Mouse (Mus musculus) testis, adult 2 months (tissue): ENCODE measurements around the gene Nyap2. TPM values are rescaled to one million over a fixed set of nuclear protein-coding genes. Genes with fewer than 3 reads are reported as not detected.

Source experiments
- H3K27ac ChIP-seq: fragments of 200-500 bp; 2 replicates; pipeline ENCODE4 v1.5.1; 2012; ENCODE audit warnings: low read depth, low read length; ENCODE audit not compliant: control insufficient read depth, insufficient read depth
- H3K27me3 ChIP-seq: fragments of 200-500 bp; 2 replicates; pipeline ENCODE4 v1.6.1; 2012; ENCODE audit warnings: mild to moderate bottlenecking, low read length, moderate library complexity; ENCODE audit not compliant: control insufficient read depth, insufficient read depth
- H3K36me3 ChIP-seq: fragments of 200-500 bp; 2 replicates; pipeline ENCODE4 v1.6.1; 2012; ENCODE audit warnings: mild to moderate bottlenecking, low read length; ENCODE audit not compliant: control insufficient read depth, insufficient read depth
- H3K4me1 ChIP-seq: fragments of 200-500 bp; 2 replicates; pipeline ENCODE4 v1.6.1; 2012; ENCODE audit warnings: low read length; ENCODE audit not compliant: control insufficient read depth, insufficient read depth
- H3K4me3 ChIP-seq: fragments of 200-500 bp; 2 replicates; pipeline ENCODE4 v1.5.1; 2012; ENCODE audit warnings: low read depth, mild to moderate bottlenecking, low read length, moderate library complexity, mixed read lengths; ENCODE audit not compliant: control insufficient read depth
- CTCF ChIP-seq: fragments of 200-500 bp; IDR thresholded peaks from 2 replicates; pipeline ENCODE4 v1.5.1; 2012; ENCODE audit warnings: low read depth, mild to moderate bottlenecking, inconsistent platforms, low read length, moderate library complexity; ENCODE audit not compliant: control insufficient read depth, insufficient read depth, insufficient replicate concordance
- POLR2A ChIP-seq: fragments of 200-500 bp; IDR thresholded peaks from 2 replicates; pipeline ENCODE4 v1.6.1; 2012; ENCODE audit warnings: low read depth, mild to moderate bottlenecking, inconsistent platforms, low read length, moderate library complexity; ENCODE audit not compliant: control insufficient read depth
- polyA plus RNA-seq: library from polyadenylated mRNA; depleted of rRNA; stranded (reverse); fragments of >200 nt; gene quantifications from 2 replicates; pipeline ENCODE4 v1.2.3, GENCODE M21; 2012

Gene Nyap2
- polyA plus RNA-seq, 1 experiment, result 0.04 TPM

DNA sequence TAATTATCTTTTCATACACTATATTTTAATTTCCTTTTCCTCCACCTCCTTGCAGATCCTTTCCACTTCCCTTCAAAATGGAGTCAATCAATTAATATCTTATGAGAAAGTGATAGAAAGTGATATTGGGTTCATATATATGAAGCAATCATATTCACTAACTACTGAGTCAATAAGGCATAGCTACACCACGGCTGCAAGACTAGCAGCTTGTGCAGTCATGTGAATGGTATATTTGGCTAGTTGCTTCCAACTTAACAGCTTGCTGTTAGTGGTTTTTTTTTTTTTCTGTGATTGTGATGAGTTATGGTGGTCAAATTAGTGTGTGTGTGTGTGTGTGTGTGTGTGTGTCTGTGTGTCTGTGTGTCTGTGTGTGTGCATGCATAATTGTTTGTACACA, 25.0 kb downstream of the Nyap2 start:
- Histone ChIP-seq H3K4me1 (no peaks in the 10 kb centered on the region), H3K4me3 (no peak overlapping the region), H3K27me3 (no peaks in the 10 kb centered on the region), H3K36me3 (no peaks in the 10 kb centered on the region), H3K27ac (no peak overlapping the region)
- TF ChIP-seq CTCF (no peak), POLR2A (no peak)

DNA sequence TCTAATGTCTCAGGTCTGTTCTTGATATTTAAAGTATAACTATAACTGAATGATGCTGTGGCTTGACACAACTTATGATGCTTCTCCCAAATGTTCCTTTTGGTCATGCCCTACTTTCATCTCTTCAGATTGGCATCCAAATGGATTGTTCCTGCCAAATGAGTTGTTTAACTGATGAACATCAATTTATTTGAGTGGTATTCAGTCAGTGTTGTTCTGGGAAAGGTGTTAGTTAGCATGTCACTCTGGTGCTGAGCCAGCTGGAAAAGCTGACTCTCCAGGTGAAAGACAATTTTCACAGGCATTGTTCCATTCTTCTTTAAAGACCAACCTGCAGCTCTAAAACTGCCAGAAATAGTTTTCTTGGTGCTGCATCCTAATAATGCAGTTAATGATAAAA, 43.0 kb downstream of the Nyap2 start:
- H3K36me3 ChIP-seq, result no peaks in the 10 kb centered on the region
- H3K27ac ChIP-seq, result no peak overlapping the region
- H3K27me3 ChIP-seq, result no peaks in the 10 kb centered on the region
- no peaks in the 10 kb centered on the region for H3K4me1 ChIP-seq
- no peak overlapping the region for H3K4me3 ChIP-seq
- TF ChIP-seq POLR2A (no peak), CTCF (no peak)

DNA sequence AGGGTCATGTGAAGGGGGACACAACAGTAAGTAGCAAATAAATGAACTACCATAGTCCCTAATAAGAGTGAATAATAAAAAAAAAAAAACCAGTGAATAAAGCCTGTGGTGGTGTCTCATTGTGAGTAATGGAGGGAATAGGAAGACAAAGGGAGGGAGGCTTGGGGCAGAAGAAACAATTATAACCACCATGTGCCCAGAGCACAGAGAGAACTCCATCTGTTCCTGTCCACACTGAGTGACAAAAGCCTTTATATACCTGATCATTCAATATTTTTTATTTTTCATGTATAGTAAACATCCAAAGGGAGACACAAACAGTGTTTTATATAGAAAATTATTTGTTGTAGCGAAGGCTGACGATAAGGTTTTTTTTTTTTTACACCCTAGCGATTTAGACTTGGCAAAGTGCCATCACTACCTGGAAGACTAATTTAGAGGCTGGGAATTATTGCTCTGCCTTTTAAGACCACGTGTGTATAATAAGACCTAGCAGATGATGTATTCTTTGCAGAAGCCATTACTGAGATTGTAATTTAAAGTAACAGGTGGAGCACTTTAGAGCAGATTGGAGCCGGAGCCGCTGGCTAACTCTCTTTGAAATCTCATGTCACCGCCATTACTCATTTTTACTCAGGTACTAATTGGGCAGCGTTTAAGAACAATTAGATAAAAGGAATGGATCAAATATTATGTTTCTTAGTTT, 55.4 kb downstream of the Nyap2 start:
- Histone ChIP-seq H3K4me3 (no peak overlapping the region), H3K27me3 (no peaks in the 10 kb centered on the region), H3K36me3 (no peaks in the 10 kb centered on the region), H3K27ac (no peak overlapping the region), H3K4me1 (no peaks in the 10 kb centered on the region)
- TF ChIP-seq POLR2A, result no peak
- TF ChIP-seq CTCF, result no peak

DNA sequence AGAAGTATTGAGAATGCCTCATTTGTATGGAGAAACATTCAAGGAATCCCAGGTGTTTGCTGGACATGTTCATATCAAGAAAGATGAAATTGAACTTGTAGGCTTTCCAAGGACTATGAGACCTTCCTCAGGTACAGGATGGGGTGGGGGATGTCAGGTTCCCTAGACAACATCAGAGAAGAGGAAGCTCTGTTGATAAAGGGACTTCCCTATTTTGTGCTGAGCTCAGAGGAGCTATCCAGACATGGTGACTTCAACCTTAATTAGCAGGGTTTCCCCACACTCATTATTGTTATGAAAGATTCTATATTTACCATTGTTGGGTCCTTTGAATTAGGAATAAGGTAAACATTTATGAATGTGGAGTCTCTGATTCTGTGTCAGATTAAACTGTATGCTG, 67.1 kb downstream of the Nyap2 start:
- Histone ChIP-seq H3K4me1 (no peaks in the 10 kb centered on the region), H3K27me3 (no peaks in the 10 kb centered on the region), H3K4me3 (no peak overlapping the region), H3K27ac (no peak overlapping the region), H3K36me3 (no peaks in the 10 kb centered on the region)
- TF ChIP-seq POLR2A (no peak), CTCF (no peak)

DNA sequence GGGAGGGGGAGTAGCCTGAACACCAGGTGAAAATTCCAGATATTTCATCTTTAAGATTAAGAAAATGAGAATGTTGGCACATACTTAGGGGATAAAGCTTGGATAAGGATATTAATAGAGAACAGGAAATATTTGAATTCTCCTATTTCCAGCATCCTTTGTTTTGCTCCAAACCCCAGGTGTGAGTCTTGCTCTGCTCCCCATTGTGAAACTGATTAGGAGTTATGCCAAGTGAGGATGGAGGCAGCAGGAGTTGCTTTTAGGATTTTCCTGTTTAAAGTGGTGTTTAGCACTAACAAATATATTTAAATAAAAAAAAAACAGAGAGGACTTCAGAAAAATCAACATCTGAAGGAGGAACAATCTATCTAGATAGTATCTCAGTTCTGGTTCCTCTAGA, 68.8 kb downstream of the Nyap2 start:
- no peaks in the 10 kb centered on the region for H3K27me3 ChIP-seq
- H3K36me3 ChIP-seq, result no peaks in the 10 kb centered on the region
- H3K27ac ChIP-seq, result no peak overlapping the region
- TF ChIP-seq CTCF (no peak), POLR2A (no peak)
- no peaks in the 10 kb centered on the region for H3K4me1 ChIP-seq
- no peak overlapping the region for H3K4me3 ChIP-seq

DNA sequence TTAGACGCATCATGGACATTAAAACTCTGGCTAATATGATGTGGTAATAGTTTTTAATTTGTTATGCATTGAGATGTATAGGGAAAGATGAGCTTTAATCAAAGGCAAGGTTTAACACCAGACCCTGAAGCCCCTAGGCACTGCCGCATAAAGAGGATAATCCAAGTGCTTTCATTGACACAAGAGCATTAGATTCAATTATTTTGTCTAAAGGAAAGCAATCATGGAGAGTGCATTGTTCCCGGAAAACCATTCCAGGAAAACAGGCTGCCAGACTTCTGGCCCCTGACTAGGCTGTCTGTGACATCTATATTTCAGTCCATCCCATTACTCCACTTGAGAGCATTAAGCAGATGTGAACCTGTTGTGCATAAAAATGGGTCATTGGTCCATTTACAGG, 92.5 kb downstream of the Nyap2 start:
- Histone ChIP-seq H3K27me3 (no peaks in the 10 kb centered on the region), H3K36me3 (no peaks in the 10 kb centered on the region), H3K27ac (no peak overlapping the region), H3K4me3 (no peak overlapping the region), H3K4me1 (no peaks in the 10 kb centered on the region)
- TF ChIP-seq POLR2A (no peak), CTCF (no peak)

DNA sequence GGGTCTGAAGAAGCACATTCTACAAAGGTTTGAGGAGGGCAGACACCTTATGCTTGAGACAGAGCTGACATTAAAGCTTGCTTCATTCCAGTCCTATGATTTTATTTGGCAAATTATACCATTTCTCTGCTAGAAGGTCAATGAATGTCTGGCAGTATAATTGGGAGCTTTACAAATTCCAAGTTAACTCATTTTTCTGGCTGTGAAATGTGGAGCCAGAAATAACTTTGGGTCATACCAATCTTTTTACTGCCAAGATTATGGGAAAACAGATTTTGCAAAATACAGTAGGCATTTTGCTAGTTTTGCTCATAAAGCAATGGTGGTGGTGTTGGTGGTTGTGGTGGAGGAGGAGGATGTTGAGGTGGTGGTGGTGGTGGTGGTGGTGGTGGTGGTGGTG, 96.0 kb downstream of the Nyap2 start:
- no peaks in the 10 kb centered on the region for H3K27me3 ChIP-seq
- no peaks in the 10 kb centered on the region for H3K4me1 ChIP-seq
- TF ChIP-seq POLR2A, result no peak
- TF ChIP-seq CTCF, result no peak
- no peaks in the 10 kb centered on the region for H3K36me3 ChIP-seq
- H3K4me3 ChIP-seq, result no peak overlapping the region
- no peak overlapping the region for H3K27ac ChIP-seq

DNA sequence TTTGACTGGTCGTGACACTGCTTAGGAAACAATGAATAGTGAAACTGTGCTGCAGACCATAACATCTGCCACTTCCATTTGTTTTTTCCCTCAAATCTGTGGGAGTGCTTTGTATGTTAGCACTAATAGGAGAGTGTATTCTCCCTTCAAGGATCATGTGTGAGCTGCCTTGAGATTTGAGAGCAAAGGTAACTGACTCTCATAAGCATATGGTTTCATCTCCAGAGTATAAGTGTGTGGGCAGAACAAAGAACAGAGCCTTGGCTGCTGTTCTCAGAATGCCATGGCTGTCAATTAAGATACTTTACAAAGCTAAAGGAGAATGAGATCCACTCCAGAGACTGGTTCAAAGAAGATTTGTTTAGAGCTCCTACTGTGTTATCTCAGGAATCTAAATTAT, 96.6 kb downstream of the Nyap2 start:
- no peaks in the 10 kb centered on the region for H3K27me3 ChIP-seq
- no peaks in the 10 kb centered on the region for H3K4me1 ChIP-seq
- TF ChIP-seq POLR2A, result no peak
- no peak for TF ChIP-seq CTCF
- H3K4me3 ChIP-seq, result no peak overlapping the region
- no peak overlapping the region for H3K27ac ChIP-seq
- no peaks in the 10 kb centered on the region for H3K36me3 ChIP-seq
